In the genomic region with DNA sequence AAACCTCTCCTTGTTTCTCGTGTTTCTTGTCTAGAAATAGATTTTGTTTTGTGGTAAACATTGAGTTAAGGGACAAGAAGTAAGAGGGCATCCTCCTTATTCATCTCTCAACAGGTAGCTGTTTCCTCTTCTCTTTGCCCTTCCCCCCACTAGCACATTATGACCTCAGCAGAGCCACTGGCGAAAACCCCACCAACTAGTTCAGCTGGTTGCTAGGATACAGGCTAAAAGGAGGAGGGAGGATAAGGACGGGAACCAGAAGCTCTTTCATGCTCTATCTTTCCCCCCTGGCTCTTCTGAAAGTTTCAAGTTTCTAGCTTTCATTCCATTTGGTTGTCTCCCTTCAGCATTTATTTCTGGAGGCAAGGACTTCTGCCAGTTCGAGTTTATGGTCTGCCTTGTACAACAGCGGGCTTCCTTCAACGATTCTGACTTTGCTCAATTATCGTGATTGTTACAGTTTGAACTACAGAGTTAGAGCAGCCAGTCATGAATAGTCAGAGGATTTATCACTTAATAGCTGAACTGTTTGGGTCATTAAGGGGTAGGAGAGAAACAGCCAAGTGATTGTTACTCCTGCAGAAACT, we compare ENCODE assay signal across 9 mouse cellular contexts.
DNase-seq lines count a peak whose midpoint lies in the region; ATAC-seq and TF ChIP-seq lines count a peak whose summit lies in the region.
"Had no signal": no experiment of that assay in that cellular context is flagged by ENCODE, and none has a peak within 500 bp of the region (broad histone marks: within the 10 kb centered on the region; RNA-seq: fewer than 3 reads in every experiment).

No protein-coding gene starts in this region.

- H3K9ac ChIP-seq in lung, embryonic 14.5 days = no peak overlapping the region
- H3K9ac ChIP-seq in CH12.LX (ENCODE audit: insufficient read depth, low read depth) = no peak overlapping the region; the same call in 1 of the 2 replicates
- H3K9ac ChIP-seq in midbrain, embryonic 14.5 days (replicated peaks; ENCODE audit: low read length) = no peak overlapping the region

- H3K27ac ChIP-seq in lung, embryonic 14.5 days (ENCODE audit: low read depth) = peak overlapping the region; percentile 67
- H3K27ac ChIP-seq in CH12.LX (ENCODE audit: insufficient read depth, low read depth) = no peak overlapping the region
- no peak overlapping the region for H3K27ac ChIP-seq in midbrain, embryonic 14.5 days (replicated peaks; ENCODE audit: low read depth, low read length)

- no peaks in the 10 kb centered on the region for H3K27me3 ChIP-seq in lung, embryonic 14.5 days (ENCODE audit: insufficient read depth, low read length)
- H3K27me3 ChIP-seq in CH12.LX (replicated peaks) = no peaks in the 10 kb centered on the region
- H3K27me3 ChIP-seq in midbrain, embryonic 14.5 days (ENCODE audit: control insufficient read depth, insufficient read depth, low read length) = no peaks in the 10 kb centered on the region

- no peaks in the 10 kb centered on the region for H3K79me2 ChIP-seq in CH12.LX (replicated peaks; ENCODE audit: control insufficient read depth, extremely low read depth, insufficient read depth, poor library complexity, severe bottlenecking)

- no peak for TF ChIP-seq POLR2A in CH12.LX (IDR thresholded peaks at IDR 0.05; ENCODE audit: low read depth, low read length)

- TF ChIP-seq CTCF in lung, embryonic 14.5 days (IDR thresholded peaks at IDR 0.05; ENCODE audit: low read depth) = no peak
- TF ChIP-seq CTCF in CH12.LX (conservative IDR thresholded peaks at IDR 0.05 in 1 of 2, IDR thresholded peaks at IDR 0.05 in 1 of 2; ENCODE audit: low read depth in 2 of 2, low read length in 2 of 2) = no peak

- in situ Hi-C loops in CH12.LX (cut with MboI; ENCODE audit: low pct_ligation_motif_present, low pct_unique_long_range_greater_than_20kb, low sequenced_read_pairs) = no loop called here

- peak; percentile 13 for DNase-seq in lung, embryonic 14.5 days
- DNase-seq in lung, postnatal 4 days = no peak
- DNase-seq in CH12.LX (ENCODE audit: extremely low read depth) = peak; percentile 74
- peak; percentile 34 for DNase-seq in midbrain, embryonic 14.5 days
- DNase-seq in cerebellum, adult 11-12 months = no peak
- DNase-seq: adrenal gland, postnatal 25 days had no signal

- 28% methylated on average over 7 of the region's 7 CpGs for WGBS in lung, embryonic 14.5 days
- 25% methylated on average over 7 of the region's 7 CpGs for WGBS in midbrain, embryonic 14.5 days

- peak; percentile 52; the same call in 1 of the 2 replicates for ATAC-seq in lung, embryonic 14.5 days (ENCODE audit: insufficient read depth)
- peak; percentile 69 for ATAC-seq in activated CD4-positive, CD25-positive, alpha-beta regulatory T cell, adult 4 months
- no peak for ATAC-seq in midbrain, embryonic 14.5 days (ENCODE audit: low FRiP score, low TSS enrichment)
- ATAC-seq in erythroblast, adult 5-6 weeks (replicated peaks; ENCODE audit: low FRiP score, poor library complexity, severe bottlenecking) = no peak

- dilution Hi-C loops in CH12.LX (cut with MboI; ENCODE audit: extremely low pct_ligation_motif_present, extremely low pct_unique_long_range_greater_than_20kb, low sequenced_read_pairs) = no loop called here

- no peak for TF ChIP-seq RAD21 in CH12.LX (IDR thresholded peaks at IDR 0.05; ENCODE audit: low read depth, low read length)

- H3K4me2 ChIP-seq in lung, embryonic 14.5 days = no peak overlapping the region
- H3K4me2 ChIP-seq in CH12.LX (ENCODE audit: insufficient read depth, low read depth, poor library complexity, severe bottlenecking) = peak overlapping the region; percentile 26; the same call in 1 of the 2 replicates
- no peak overlapping the region for H3K4me2 ChIP-seq in midbrain, embryonic 14.5 days (ENCODE audit: low read length)

- H3K36me3 ChIP-seq in lung, embryonic 14.5 days (ENCODE audit: insufficient read depth) = no peaks in the 10 kb centered on the region
- H3K36me3 ChIP-seq in CH12.LX (replicated peaks in 1 of 2; ENCODE audit: control insufficient read depth in 1 of 2, insufficient read depth in 1 of 2, low read length in 1 of 2) = no peaks in the 10 kb centered on the region
- no peaks in the 10 kb centered on the region for H3K36me3 ChIP-seq in midbrain, embryonic 14.5 days (ENCODE audit: control insufficient read depth, insufficient read depth, low read length)

- H3K9me3 ChIP-seq in lung, embryonic 14.5 days (ENCODE audit: low read depth, low read length) = no peaks in the 10 kb centered on the region
- no peaks in the 10 kb centered on the region for H3K9me3 ChIP-seq in CH12.LX (replicated peaks; ENCODE audit: low read length)
- H3K9me3 ChIP-seq in midbrain, embryonic 14.5 days (ENCODE audit: control insufficient read depth, low read length) = no peaks in the 10 kb centered on the region

- H3K4me3 ChIP-seq in lung, embryonic 14.5 days (ENCODE audit: low read depth, low read length) = no peak overlapping the region
- H3K4me3 ChIP-seq in CH12.LX (replicated peaks in 1 of 3; ENCODE audit: low read depth in 2 of 3, low read length in 2 of 3, poor library complexity in 1 of 3) = no peak overlapping the region
- H3K4me3 ChIP-seq in midbrain, embryonic 14.5 days (replicated peaks; ENCODE audit: low read depth, low read length) = no peak overlapping the region
- H3K4me3 ChIP-seq: erythroblast, embryonic 14.5 days had no signal

- no peaks in the 10 kb centered on the region for H3K4me1 ChIP-seq in lung, embryonic 14.5 days (ENCODE audit: insufficient read depth)
- H3K4me1 ChIP-seq in CH12.LX (ENCODE audit: control insufficient read depth in 1 of 2, insufficient read depth in 2 of 2) = peaks cover 0 to 31% of the 10 kb centered on the region in 2 experiments; a peak in 2 of 4 replicates
- no peaks in the 10 kb centered on the region for H3K4me1 ChIP-seq in midbrain, embryonic 14.5 days (ENCODE audit: control insufficient read depth, insufficient read depth, low read length)

- no peak for TF ChIP-seq EP300 in CH12.LX (IDR thresholded peaks at IDR 0.05; ENCODE audit: low read length)

TF ChIP-seq in CH12.LX, 34 proteins besides CTCF, POLR2A, EP300 and RAD21:
- TF ChIP-seq BHLHE40 (IDR thresholded peaks at IDR 0.05; ENCODE audit: low read depth, low read length) (no peak), ZKSCAN1 (IDR thresholded peaks at IDR 0.05; ENCODE audit: borderline replicate concordance, low read depth, low read length) (no peak), USF2 (conservative IDR thresholded peaks at IDR 0.05; ENCODE audit: low read depth, low read length) (no peak), GABPA (IDR thresholded peaks at IDR 0.05; ENCODE audit: insufficient replicate concordance, low read depth, low read length) (no peak), KAT2A (IDR thresholded peaks at IDR 0.05; ENCODE audit: insufficient replicate concordance, low read length) (no peak), SMC3 (IDR thresholded peaks at IDR 0.05; ENCODE audit: low read depth, low read length) (no peak), CHD1 (IDR thresholded peaks at IDR 0.05; ENCODE audit: low read depth, low read length) (no peak), SIN3A (IDR thresholded peaks at IDR 0.05; ENCODE audit: low read length) (no peak), PAX5 (IDR thresholded peaks at IDR 0.05; ENCODE audit: low read length) (no peak), CHD2 (IDR thresholded peaks at IDR 0.05; ENCODE audit: low read length) (no peak), MYC (IDR thresholded peaks at IDR 0.05; ENCODE audit: low read depth, low read length) (no peak), JUND (conservative IDR thresholded peaks at IDR 0.05; ENCODE audit: low read depth, low read length) (no peak), NRF1 (IDR thresholded peaks at IDR 0.05; ENCODE audit: low read depth, low read length) (no peak), ZC3H11A (IDR thresholded peaks at IDR 0.05; ENCODE audit: low read depth, low read length) (no peak), POLR2AphosphoS2 (IDR thresholded peaks at IDR 0.05; ENCODE audit: low read depth, low read length) (no peak), MAFK (IDR thresholded peaks at IDR 0.05; ENCODE audit: insufficient replicate concordance, low read length) (no peak), RCOR1 (conservative IDR thresholded peaks at IDR 0.05; ENCODE audit: low read depth, low read length) (no peak)

Comparison
In these comparisons a context has a peak if more than half of its experiments do, and no peak if none do; other contexts are left out.
1. DNase-seq: peak in lung, embryonic 14.5 days (single experiment), CH12.LX (single experiment) and midbrain, embryonic 14.5 days (single experiment); none in lung, postnatal 4 days (0 of 2) and cerebellum, adult 11-12 months (single experiment).
2. ATAC-seq: peak in lung, embryonic 14.5 days (single experiment) and activated CD4-positive, CD25-positive, alpha-beta regulatory T cell, adult 4 months (single experiment); none in midbrain, embryonic 14.5 days (single experiment) and erythroblast, adult 5-6 weeks (single experiment).